ENCODE assay signal across 9 mouse cellular contexts in the genomic region with DNA sequence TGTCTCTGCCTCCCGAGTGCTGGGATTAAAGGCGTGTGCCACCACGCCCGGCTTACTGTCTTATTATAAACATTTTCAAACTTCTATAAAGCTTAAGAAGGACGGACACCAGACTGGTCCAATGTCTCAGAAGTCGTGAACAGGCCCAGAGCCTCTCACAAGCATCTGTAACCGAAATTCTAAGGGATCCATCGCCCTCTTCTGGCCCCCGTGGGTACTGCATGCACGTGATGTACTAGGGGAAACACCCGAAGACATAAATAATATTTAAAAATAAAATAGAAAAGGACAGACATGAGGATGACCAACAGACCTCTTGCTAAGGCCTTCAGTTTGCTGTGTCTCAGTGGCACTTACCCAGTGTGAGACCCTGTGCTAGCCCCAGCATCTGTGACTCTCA. TPM values are rescaled to one million over a fixed set of nuclear protein-coding genes. Genes with fewer than 3 reads are reported as not detected.
DNase-seq lines count a peak whose midpoint lies in the region; ATAC-seq and TF ChIP-seq lines count a peak whose summit lies in the region.
"Had no signal": no experiment of that assay in that cellular context is flagged by ENCODE, and none has a peak within 500 bp of the region (broad histone marks: within the 10 kb centered on the region; RNA-seq: fewer than 3 reads in every experiment).

No protein-coding gene starts in this region.

- TF ChIP-seq CTCF in cerebellum, adult 2 months (IDR thresholded peaks at IDR 0.05; ENCODE audit: borderline replicate concordance, insufficient read depth, low read depth, low read length), result peak; percentile 38; the same call in 1 of the 2 replicates
- TF ChIP-seq CTCF in midbrain, postnatal 0 days (IDR thresholded peaks at IDR 0.05), result peak; percentile 32; the same call in 1 of the 2 replicates

- H3K27ac ChIP-seq in cerebellum, adult 2 months (ENCODE audit: insufficient read depth, low read length), result no peak overlapping the region
- H3K27ac ChIP-seq in midbrain, postnatal 0 days (ENCODE audit: low read depth, low read length), result no peak overlapping the region
- H3K27ac ChIP-seq in midbrain, embryonic 14.5 days (replicated peaks; ENCODE audit: low read depth, low read length), result no peak overlapping the region
- H3K27ac ChIP-seq: hindbrain, embryonic 13.5 days had no signal

- H3K27me3 ChIP-seq in cerebellum, adult 2 months (ENCODE audit: control insufficient read depth, insufficient read depth, low read length), result no peaks in the 10 kb centered on the region
- H3K27me3 ChIP-seq in midbrain, postnatal 0 days (ENCODE audit: insufficient read depth, low read length), result no peaks in the 10 kb centered on the region
- no peaks in the 10 kb centered on the region for H3K27me3 ChIP-seq in midbrain, embryonic 14.5 days (ENCODE audit: control insufficient read depth, insufficient read depth, low read length)

- H3K4me1 ChIP-seq in cerebellum, adult 2 months (ENCODE audit: control insufficient read depth, insufficient read depth, low read length), result peaks cover 5% of the 10 kb centered on the region
- H3K4me1 ChIP-seq in midbrain, postnatal 0 days (ENCODE audit: insufficient read depth, low read length), result no peaks in the 10 kb centered on the region
- H3K4me1 ChIP-seq in midbrain, embryonic 14.5 days (ENCODE audit: control insufficient read depth, insufficient read depth, low read length), result no peaks in the 10 kb centered on the region

- no peaks in the 10 kb centered on the region for H3K36me3 ChIP-seq in midbrain, postnatal 0 days (ENCODE audit: insufficient read depth, low read length)
- H3K36me3 ChIP-seq in midbrain, embryonic 14.5 days (ENCODE audit: control insufficient read depth, insufficient read depth, low read length), result no peaks in the 10 kb centered on the region
- H3K36me3 ChIP-seq: hindbrain, embryonic 13.5 days had no signal

- H3K4me3 ChIP-seq in cerebellum, adult 2 months (replicated peaks; ENCODE audit: insufficient read depth, low read depth, low read length), result no peak overlapping the region
- no peak overlapping the region for H3K4me3 ChIP-seq in midbrain, postnatal 0 days (ENCODE audit: low read depth, low read length)
- no peak overlapping the region for H3K4me3 ChIP-seq in midbrain, embryonic 14.5 days (replicated peaks; ENCODE audit: low read depth, low read length)
- H3K4me3 ChIP-seq: hindbrain, embryonic 13.5 days had no signal

- no peak for ATAC-seq in midbrain, postnatal 0 days (ENCODE audit: low FRiP score)
- no peak for ATAC-seq in midbrain, embryonic 14.5 days (ENCODE audit: low FRiP score, low TSS enrichment)

- no peak overlapping the region for H3K4me2 ChIP-seq in midbrain, postnatal 0 days (ENCODE audit: low read depth, low read length, poor library complexity, severe bottlenecking)
- H3K4me2 ChIP-seq in midbrain, embryonic 14.5 days (ENCODE audit: low read length), result no peak overlapping the region
- H3K4me2 ChIP-seq: hindbrain, embryonic 13.5 days had no signal

- no peaks in the 10 kb centered on the region; the same call in 1 of the 2 replicates for H3K9me3 ChIP-seq in midbrain, postnatal 0 days (ENCODE audit: low read length)
- peaks cover 3% of the 10 kb centered on the region; the same call in 1 of the 2 replicates for H3K9me3 ChIP-seq in midbrain, embryonic 14.5 days (ENCODE audit: control insufficient read depth, low read length)

- no peak for DNase-seq in cerebellum, adult 2 months
- DNase-seq in cerebellum, adult 11 months, result no peak
- DNase-seq in midbrain, postnatal 0 days (ENCODE audit: low spot score), result no peak
- DNase-seq in midbrain, embryonic 14.5 days, result no peak
- peak; percentile 68 for DNase-seq in induced T-regulatory cell, adult 2 months (ENCODE audit: low read depth)
- DNase-seq in testis, postnatal 14 days (ENCODE audit: low spot score), result peak; percentile 66
- no peak for DNase-seq in adipocyte (ENCODE audit: low spot score)
- no peak for DNase-seq in layer of hippocampus, postnatal 14 days (ENCODE audit: low spot score in 2 of 2)

- 86% methylated on average over 11 of the region's 11 CpGs for WGBS in cerebellum, adult 2 months
- 82% methylated on average over 11 of the region's 11 CpGs for WGBS in midbrain, postnatal 0 days
- WGBS in midbrain, embryonic 14.5 days, result 82% methylated on average over 11 of the region's 11 CpGs

- no peak for TF ChIP-seq POLR2A in cerebellum, adult 2 months (IDR thresholded peaks at IDR 0.05; ENCODE audit: borderline replicate concordance, insufficient read depth, low read length)

- no peak overlapping the region for H3K9ac ChIP-seq in midbrain, postnatal 0 days (replicated peaks; ENCODE audit: low read length, poor library complexity, severe bottlenecking)
- no peak overlapping the region for H3K9ac ChIP-seq in midbrain, embryonic 14.5 days (replicated peaks; ENCODE audit: low read length)
- H3K9ac ChIP-seq: hindbrain, embryonic 13.5 days had no signal

RNA-seq across cellular contexts. Expression of a gene that starts 51.8 kb away (rescaled TPM):
- 118 and 139 TPM in 2 replicates for polyA plus RNA-seq in cerebellum, adult 2 months (2012; rRNA removed)
- total RNA-seq in midbrain, postnatal 0 days (2014; rRNA removed), result 44.1 and 62.9 TPM in 2 replicates
- polyA plus RNA-seq in midbrain, postnatal 0 days (2015; fragmentation: Nextera tagmentation; extraction: Ambion mirVana), result 11.4 and 16.0 TPM in 2 replicates
- polyA plus RNA-seq in midbrain, embryonic 14.5 days (2014; fragmentation: Nextera tagmentation; extraction: Ambion mirVana), result 31.7 and 38.4 TPM in 2 replicates
- 10 to 100 TPM; 69.4 to 73.2 TPM for total RNA-seq in layer of hippocampus, postnatal 14 days (2021)

Comparison
In these comparisons a context has a peak if more than half of its experiments do, and no peak if none do; other contexts are left out.
1. DNase-seq: peak in induced T-regulatory cell, adult 2 months (single experiment) and testis, postnatal 14 days (single experiment); none in cerebellum, adult 2 months (0 of 2), cerebellum, adult 11 months (single experiment), midbrain, postnatal 0 days (single experiment), midbrain, embryonic 14.5 days (single experiment), adipocyte (single experiment) and layer of hippocampus, postnatal 14 days (0 of 2).